Mouse (Mus musculus) forebrain, embryonic 16.5 days (tissue): ENCODE results near the gene Iqgap3. TPM values are rescaled to one million over a fixed set of nuclear protein-coding genes. Genes with fewer than 3 reads are reported as not detected.
A peak's percentile ranks its signal among the peaks of the same experiment; 100 is the strongest.

Experiments used
- ATAC-seq: fragments of 200-750 bp; cut with Nextera tagmentation; 2 replicates; pipeline ENCODE4 v1.8.0; 2017; ENCODE audit warnings: mild to moderate bottlenecking, moderate library complexity
- H3K27ac ChIP-seq: fragments of 300-500 bp; sonication (generic); 2 replicates; pipeline ENCODE4 v1.5.1; 2014; ENCODE audit warnings: low read length, control low read depth
- H3K27me3 ChIP-seq: fragments of 300-500 bp; sonication (generic); replicated peaks from 2 replicates; pipeline ENCODE4 v1.6.1; 2014; ENCODE audit warnings: low read length; ENCODE audit not compliant: control insufficient read depth, insufficient read depth
- H3K36me3 ChIP-seq: fragments of 300-500 bp; sonication (generic); 2 replicates; pipeline ENCODE4 v1.6.1; 2014; ENCODE audit not compliant: control insufficient read depth, insufficient read depth
- H3K4me1 ChIP-seq: fragments of 300-500 bp; sonication (generic); replicated peaks from 2 replicates; pipeline ENCODE4 v1.6.1; 2014; ENCODE audit warnings: low read length; ENCODE audit not compliant: control insufficient read depth, insufficient read depth
- H3K4me2 ChIP-seq: fragments of 300-500 bp; sonication (generic); 2 replicates; pipeline ENCODE4 v1.6.1; 2014; ENCODE audit warnings: mild to moderate bottlenecking, low read length, control low read depth
- H3K4me3 ChIP-seq: fragments of 300-500 bp; sonication (generic); replicated peaks from 2 replicates; pipeline ENCODE4 v1.5.1; 2014; ENCODE audit warnings: mild to moderate bottlenecking, low read length, control low read depth
- H3K9ac ChIP-seq: fragments of 300-500 bp; sonication (generic); replicated peaks from 2 replicates; pipeline ENCODE4 v1.6.1; 2014; ENCODE audit warnings: low read depth, low read length, control low read depth
- H3K9me3 ChIP-seq: fragments of 300-500 bp; sonication (generic); 2 replicates; pipeline ENCODE4 v1.6.1; 2016; ENCODE audit warnings: low read length; ENCODE audit not compliant: control insufficient read depth
- WGBS: fragments of 180-500 bp; shearing (Covaris S2); extraction: QIAGEN DNeasy Blood & Tissue Kit; methylation state at CpG from one replicate; pipeline ENCODE4 v1.1.7; 2014; 5-methylcytosine and 5-hydroxymethylcytosine counted together
- polyA plus RNA-seq: library from polyadenylated mRNA; unstranded; fragments of >200 nt; fragmentation: Nextera tagmentation; extraction: Ambion mirVana; gene quantifications from 2 replicates; pipeline ENCODE4 v1.2.1, GENCODE M21; 2015

Iqgap3 gene
- polyA plus RNA-seq, 1 experiment from 2014 or later = 7.5 TPM

DNA sequence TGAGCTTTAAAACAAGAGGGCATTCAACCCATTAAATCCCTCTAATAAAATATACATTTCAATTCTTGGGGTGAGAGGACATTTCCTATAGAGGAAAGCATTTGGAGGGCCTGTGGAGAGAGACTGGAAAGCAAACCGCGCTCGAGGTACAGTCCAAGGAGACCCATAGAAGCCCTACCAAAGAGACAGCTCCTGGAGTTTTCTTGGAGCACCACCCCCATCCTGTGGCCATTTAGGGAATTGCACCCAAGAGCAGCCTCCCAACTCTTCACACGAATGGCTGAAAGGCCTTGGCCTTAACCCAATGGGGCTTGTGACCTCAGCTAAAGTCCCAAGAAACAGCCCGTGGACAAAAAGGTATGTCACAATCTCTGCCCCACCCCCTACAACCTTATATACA lies 10.0 kb upstream of the Iqgap3 start:
- Histone ChIP-seq H3K9ac (no peak overlapping the region), H3K36me3 (no peaks in the 10 kb centered on the region), H3K4me2 (no peak overlapping the region), H3K27me3 (no peaks in the 10 kb centered on the region), H3K4me3 (no peak overlapping the region), H3K9me3 (no peaks in the 10 kb centered on the region), H3K27ac (no peak overlapping the region), H3K4me1 (no peaks in the 10 kb centered on the region)
- 2% methylated on average over 5 of the region's 5 CpGs for WGBS
- ATAC-seq = peak; percentile 84

DNA sequence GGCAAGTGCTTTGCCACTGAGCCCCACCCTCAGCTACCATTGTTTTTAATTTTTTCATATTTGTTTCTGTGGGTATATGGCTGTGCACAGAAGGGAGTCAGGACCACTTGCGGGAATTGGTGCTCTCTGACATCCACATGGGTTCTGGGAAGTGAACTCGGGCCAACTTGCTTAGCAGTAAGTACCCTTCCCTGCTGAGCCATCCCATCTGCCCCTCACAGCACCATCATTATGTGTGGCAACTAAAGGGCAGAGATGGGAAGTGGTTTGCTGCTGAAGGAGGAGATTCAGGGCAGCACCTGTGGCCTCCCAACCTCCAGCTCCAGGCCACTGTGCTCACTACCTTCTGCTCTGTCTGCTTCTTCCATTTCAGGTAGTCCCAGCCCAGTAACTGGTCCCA lies 8.1 kb upstream of the Iqgap3 start:
- Histone ChIP-seq H3K4me2 (no peak overlapping the region), H3K4me3 (no peak overlapping the region), H3K4me1 (no peaks in the 10 kb centered on the region), H3K36me3 (no peaks in the 10 kb centered on the region), H3K9me3 (no peaks in the 10 kb centered on the region), H3K9ac (no peak overlapping the region), H3K27ac (no peak overlapping the region), H3K27me3 (no peaks in the 10 kb centered on the region)
- 63% methylated on average over 2 of the region's 2 CpGs for WGBS
- ATAC-seq = no peak

DNA sequence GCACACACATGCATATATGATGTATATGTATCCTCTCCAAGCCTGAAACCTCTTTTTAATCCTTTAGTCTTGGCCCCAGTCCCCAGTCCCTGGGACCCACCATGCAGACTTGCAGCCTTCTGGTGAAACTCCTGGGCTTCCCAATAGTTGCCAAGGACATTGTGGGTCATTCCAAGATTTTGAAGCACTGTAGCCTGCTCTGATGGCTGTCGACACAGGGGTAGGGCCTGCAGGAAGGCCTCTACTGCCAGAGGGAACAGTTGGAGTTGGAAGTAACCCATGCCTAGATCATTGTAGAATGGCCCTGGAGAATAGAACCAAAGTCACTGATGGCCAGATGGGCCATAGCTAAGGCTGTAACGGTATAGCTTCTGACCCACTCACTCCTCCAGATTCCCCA lies 7.4 kb upstream of the Iqgap3 start:
- 70% methylated on average over 2 of the region's 2 CpGs for WGBS
- no peaks in the 10 kb centered on the region for H3K9me3 ChIP-seq

DNA sequence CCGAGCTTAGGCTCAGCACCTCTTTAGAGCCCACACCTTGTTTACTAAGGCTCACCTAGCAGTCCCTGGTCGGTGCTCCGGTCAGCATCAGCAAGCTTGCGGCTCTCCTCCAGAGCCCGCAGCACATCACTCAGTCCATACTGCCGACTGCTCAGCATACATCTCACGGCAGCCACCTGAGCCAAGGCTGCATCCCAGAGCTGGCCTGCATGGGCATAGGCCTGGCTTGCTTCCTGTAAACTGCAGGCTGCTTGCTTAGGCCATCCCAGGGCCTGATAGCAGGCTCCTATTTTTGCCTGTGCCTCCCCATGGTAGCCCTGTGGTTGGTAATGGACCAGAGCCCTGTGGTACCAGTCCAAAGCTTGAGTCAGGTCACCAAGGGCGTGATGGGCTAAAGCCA lies 7.0 kb upstream of the Iqgap3 start:
- H3K27ac ChIP-seq = no peak overlapping the region
- H3K9me3 ChIP-seq = no peaks in the 10 kb centered on the region
- WGBS = 81% methylated on average over 8 of the region's 8 CpGs
- no peak overlapping the region for H3K4me3 ChIP-seq
- H3K36me3 ChIP-seq = no peaks in the 10 kb centered on the region
- H3K4me1 ChIP-seq = no peaks in the 10 kb centered on the region
- H3K27me3 ChIP-seq = no peaks in the 10 kb centered on the region
- H3K4me2 ChIP-seq = no peak overlapping the region
- H3K9ac ChIP-seq = no peak overlapping the region
- no peak for ATAC-seq

More for the DNA sequence above, 7.4 kb upstream of the Iqgap3 start:
- no peaks in the 10 kb centered on the region for H3K36me3 ChIP-seq
- H3K4me2 ChIP-seq = no peak overlapping the region
- H3K9ac ChIP-seq = no peak overlapping the region
- no peak overlapping the region for H3K27ac ChIP-seq
- no peaks in the 10 kb centered on the region for H3K27me3 ChIP-seq
- ATAC-seq = no peak
- no peak overlapping the region for H3K4me3 ChIP-seq
- no peaks in the 10 kb centered on the region for H3K4me1 ChIP-seq

DNA sequence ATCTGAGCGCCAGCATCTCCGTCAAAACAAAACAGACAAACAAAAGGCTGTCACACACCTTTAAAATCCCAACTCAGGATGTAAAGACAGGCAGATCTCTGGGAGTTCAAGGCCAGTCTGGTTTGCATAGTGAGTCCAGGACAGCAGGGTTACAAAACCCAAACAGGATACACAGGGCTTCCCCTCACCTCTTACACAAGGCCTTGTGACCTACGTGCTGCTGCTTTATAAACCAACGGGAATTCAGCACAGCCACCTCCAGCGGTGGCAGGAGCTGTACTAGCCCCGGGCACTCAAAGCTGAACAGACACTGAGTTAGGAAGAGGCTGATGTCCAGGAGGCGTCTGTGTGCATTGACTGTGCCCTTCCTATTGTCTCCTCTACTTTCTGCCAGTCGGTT lies 4.3 kb upstream of the Iqgap3 start:
- Histone ChIP-seq H3K4me2 (no peak overlapping the region), H3K9ac (no peak overlapping the region), H3K4me3 (no peak overlapping the region), H3K27ac (no peak overlapping the region), H3K4me1 (peaks cover 5% of the 10 kb centered on the region), H3K36me3 (no peaks in the 10 kb centered on the region), H3K27me3 (no peaks in the 10 kb centered on the region), H3K9me3 (no peaks in the 10 kb centered on the region)
- WGBS = 39% methylated on average over 8 of the region's 8 CpGs
- no peak for ATAC-seq

DNA sequence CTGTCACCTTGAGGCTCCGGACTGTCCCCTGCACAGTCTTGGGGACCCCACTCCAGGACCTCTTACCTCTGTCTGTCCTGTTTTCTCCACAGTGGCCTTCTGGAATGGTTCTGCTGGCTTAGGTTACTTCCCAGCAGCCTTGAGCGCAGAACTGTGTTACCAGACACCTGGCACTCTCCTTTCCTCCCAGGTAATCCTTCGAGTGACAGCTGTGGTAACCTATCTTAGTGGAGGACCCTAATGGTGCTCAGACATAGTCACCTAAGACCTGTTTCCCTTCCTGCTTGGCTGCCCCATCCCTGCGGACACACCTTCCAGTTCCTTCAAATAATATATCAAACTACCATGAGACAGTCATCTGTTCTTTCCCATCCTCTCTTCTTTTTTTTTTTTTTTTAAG lies 3.6 kb upstream of the Iqgap3 start, which contains the start of gene Ttc24:
Ttc24 (minus strand) TSS at position 101 of the 400 bp plus-strand sequence.
- Histone ChIP-seq H3K9me3 (no peaks in the 10 kb centered on the region), H3K4me3 (no peak within 1 kb of the TSS), H3K9ac (no peak within 1 kb of the TSS), H3K27ac (no peak within 1 kb of the TSS), H3K27me3 (no peaks in the 10 kb centered on the region), H3K36me3 (no peaks in the 10 kb centered on the region), H3K4me2 (no peak within 1 kb of the TSS), H3K4me1 (peaks cover 11% of the 10 kb centered on the region)
- ATAC-seq = no peak
- 79% methylated on average over 4 of the region's 4 CpGs for WGBS

DNA sequence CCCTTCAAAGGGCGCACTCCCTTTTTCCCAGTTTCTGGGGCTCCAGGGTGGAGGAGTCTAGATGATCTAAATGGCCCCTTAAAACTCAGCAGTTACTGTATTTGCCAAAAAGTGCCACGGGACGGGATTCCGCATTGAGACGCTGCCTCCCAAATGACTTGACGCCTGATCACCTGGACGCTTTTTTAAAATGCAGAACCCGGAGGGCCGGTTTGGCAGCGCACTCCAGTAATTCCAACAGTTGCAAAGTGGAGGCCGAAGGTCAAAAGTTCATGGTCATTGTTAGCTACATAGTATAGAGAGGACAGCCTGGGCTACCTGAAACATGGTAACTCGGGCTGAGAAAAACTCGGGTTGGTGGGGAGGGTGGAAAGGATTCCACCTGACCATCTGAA lies 450 bp downstream of the Iqgap3 start:
- no peaks in the 10 kb centered on the region for H3K9me3 ChIP-seq
- peak; percentile 13; the same call in 1 of the 2 replicates for ATAC-seq
- no peaks in the 10 kb centered on the region for H3K27me3 ChIP-seq
- WGBS = 2% methylated on average over 13 of the region's 13 CpGs
- H3K27ac ChIP-seq = no peak overlapping the region
- peaks cover 11% of the 10 kb centered on the region for H3K4me1 ChIP-seq
- H3K4me3 ChIP-seq = peak overlapping the region; percentile 51
- peak overlapping the region; percentile 23 for H3K9ac ChIP-seq
- H3K4me2 ChIP-seq = peak overlapping the region; percentile 70
- H3K36me3 ChIP-seq = no peaks in the 10 kb centered on the region

DNA sequence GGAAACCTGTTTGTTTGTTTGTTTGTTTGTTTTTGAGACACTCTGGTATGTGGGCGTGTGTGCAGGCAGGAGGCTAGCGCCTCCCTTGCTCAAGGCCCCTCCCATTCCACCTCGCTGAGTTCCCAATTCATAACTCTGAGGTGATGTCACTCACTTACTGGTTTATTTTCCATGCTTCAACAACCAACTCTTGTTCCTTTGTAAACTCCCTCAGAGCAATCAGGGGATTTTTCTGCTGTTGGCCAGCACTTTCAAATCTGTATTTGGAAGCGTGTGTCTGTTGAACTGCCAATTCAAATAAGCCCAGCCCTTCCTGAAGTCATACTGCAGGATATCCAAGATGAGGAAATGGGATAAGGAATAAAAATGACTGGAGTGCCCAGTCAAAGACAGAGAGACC lies 892 bp downstream of the Iqgap3 start:
- peaks cover 11% of the 10 kb centered on the region for H3K4me1 ChIP-seq
- peak overlapping the region; percentile 70 for H3K4me2 ChIP-seq
- no peak overlapping the region for H3K27ac ChIP-seq
- no peaks in the 10 kb centered on the region for H3K9me3 ChIP-seq
- WGBS = 2% methylated on average over 4 of the region's 4 CpGs
- no peak overlapping the region; the same call in 1 of the 2 replicates for H3K9ac ChIP-seq
- no peaks in the 10 kb centered on the region for H3K27me3 ChIP-seq
- peak overlapping the region; percentile 51 for H3K4me3 ChIP-seq
- no peaks in the 10 kb centered on the region for H3K36me3 ChIP-seq
- ATAC-seq = peak; percentile 16; the same call in 1 of the 2 replicates

DNA sequence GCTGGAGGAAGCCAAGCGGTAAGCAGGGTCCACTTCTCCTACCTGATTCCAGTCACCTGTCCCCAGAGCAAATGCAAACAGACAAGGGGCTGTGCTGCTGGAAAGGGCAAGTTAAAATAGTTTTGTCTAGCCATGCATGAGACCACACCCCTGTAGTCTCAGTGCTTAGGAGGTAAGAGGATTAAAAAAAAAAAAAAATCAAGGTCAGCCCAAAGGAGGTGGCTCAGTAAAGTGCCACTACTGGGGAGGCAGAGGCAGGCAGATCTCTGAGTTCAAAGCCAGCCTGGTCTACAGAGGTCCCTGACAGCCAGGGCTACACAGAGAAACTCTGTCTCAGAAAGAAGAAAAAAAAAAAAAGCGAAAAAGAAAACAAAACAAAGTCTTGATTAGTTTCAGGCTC lies 2.2 kb downstream of the Iqgap3 start:
- H3K9ac ChIP-seq = no peak overlapping the region
- H3K36me3 ChIP-seq = no peaks in the 10 kb centered on the region
- H3K4me3 ChIP-seq = no peak overlapping the region
- no peak overlapping the region for H3K27ac ChIP-seq
- WGBS = 88% methylated on average over 2 of the region's 2 CpGs
- no peaks in the 10 kb centered on the region for H3K27me3 ChIP-seq
- no peaks in the 10 kb centered on the region for H3K9me3 ChIP-seq
- no peak for ATAC-seq
- H3K4me1 ChIP-seq = peaks cover 11% of the 10 kb centered on the region
- no peak overlapping the region for H3K4me2 ChIP-seq

DNA sequence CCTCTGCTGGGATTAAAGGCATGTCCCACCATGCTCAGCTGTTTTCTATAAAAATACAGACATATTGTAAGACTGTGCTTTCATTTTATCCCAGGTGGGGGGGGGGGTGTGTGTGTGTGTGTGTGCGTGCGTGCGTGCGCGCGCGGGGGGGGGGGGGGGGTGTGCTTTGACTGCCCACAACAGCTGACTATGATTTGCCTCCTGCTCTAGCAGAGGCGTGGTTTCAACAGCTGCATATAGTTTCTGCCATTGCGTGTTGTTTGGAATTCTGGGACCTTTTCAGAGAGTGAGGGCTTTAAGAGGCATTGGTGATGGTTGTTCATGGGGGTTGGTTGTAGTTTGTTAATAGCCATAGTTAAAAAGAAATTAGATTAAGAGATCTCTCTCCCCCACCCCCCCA lies 3.7 kb downstream of the Iqgap3 start:
- 94% methylated on average over 4 of the region's 9 CpGs for WGBS

More for the DNA sequence above, 3.7 kb downstream of the Iqgap3 start:
- Histone ChIP-seq H3K4me3 (no peak overlapping the region), H3K27ac (no peak overlapping the region), H3K9ac (no peak overlapping the region), H3K9me3 (no peaks in the 10 kb centered on the region), H3K36me3 (no peaks in the 10 kb centered on the region), H3K27me3 (no peaks in the 10 kb centered on the region), H3K4me1 (peaks cover 11% of the 10 kb centered on the region), H3K4me2 (no peak overlapping the region)
- no peak for ATAC-seq
